Mouse (Mus musculus) embryonic facial prominence, embryonic 13.5 days (tissue): ENCODE measurements around the gene Vac14. TPM values are rescaled to one million over a fixed set of nuclear protein-coding genes. Genes with fewer than 3 reads are reported as not detected.

Experiments used
- ATAC-seq: fragments of 200-750 bp; cut with Nextera tagmentation; 2 replicates; pipeline ENCODE4 v1.8.0; 2017; ENCODE audit warnings: low read depth; ENCODE audit not compliant: insufficient number of reproducible peaks, insufficient read depth, low FRiP score, low TSS enrichment
- H3K27ac ChIP-seq: fragments of 300-500 bp; sonication (generic); 2 replicates; pipeline ENCODE4 v1.5.1; 2015; ENCODE audit warnings: moderate library complexity, mild to moderate bottlenecking, inconsistent platforms
- H3K27me3 ChIP-seq: fragments of 300-500 bp; sonication (generic); 2 replicates; pipeline ENCODE4 v1.6.1; 2015; ENCODE audit warnings: mild to moderate bottlenecking, inconsistent platforms
- H3K36me3 ChIP-seq: fragments of 300-500 bp; sonication (generic); 2 replicates; pipeline ENCODE4 v1.6.1; 2015; ENCODE audit warnings: mild to moderate bottlenecking, inconsistent platforms
- H3K4me1 ChIP-seq: fragments of 300-500 bp; sonication (generic); 2 replicates; pipeline ENCODE4 v1.6.1; 2015; ENCODE audit warnings: inconsistent platforms
- H3K4me2 ChIP-seq: fragments of 300-500 bp; sonication (generic); 2 replicates; pipeline ENCODE4 v1.6.1; 2015; ENCODE audit warnings: moderate library complexity, mild to moderate bottlenecking, inconsistent platforms
- H3K4me3 ChIP-seq: fragments of 300-500 bp; sonication (generic); 2 replicates; pipeline ENCODE4 v1.5.1; 2015; ENCODE audit warnings: mild to moderate bottlenecking, inconsistent platforms
- H3K9ac ChIP-seq: fragments of 300-500 bp; sonication (generic); 2 replicates; pipeline ENCODE4 v1.6.1; 2015; ENCODE audit warnings: mild to moderate bottlenecking, inconsistent platforms
- H3K9me3 ChIP-seq: fragments of 300-500 bp; sonication (generic); 2 replicates; pipeline ENCODE4 v1.6.1; 2016; ENCODE audit warnings: inconsistent platforms
- WGBS: fragments of 180-500 bp; shearing (Covaris S2); methylation state at CpG from one replicate; pipeline ENCODE4 v1.1.7; 2015; ENCODE audit warnings: mixed read lengths; 5-methylcytosine and 5-hydroxymethylcytosine counted together
- polyA plus RNA-seq: library from polyadenylated mRNA; unstranded; fragments of >200 nt; fragmentation: Nextera tagmentation; extraction: Ambion mirVana; gene quantifications from 2 replicates; pipeline ENCODE4 v1.2.1, GENCODE M21; 2015

Gene Vac14
- 15.1 and 19.8 TPM in 2 replicates for polyA plus RNA-seq

DNA sequence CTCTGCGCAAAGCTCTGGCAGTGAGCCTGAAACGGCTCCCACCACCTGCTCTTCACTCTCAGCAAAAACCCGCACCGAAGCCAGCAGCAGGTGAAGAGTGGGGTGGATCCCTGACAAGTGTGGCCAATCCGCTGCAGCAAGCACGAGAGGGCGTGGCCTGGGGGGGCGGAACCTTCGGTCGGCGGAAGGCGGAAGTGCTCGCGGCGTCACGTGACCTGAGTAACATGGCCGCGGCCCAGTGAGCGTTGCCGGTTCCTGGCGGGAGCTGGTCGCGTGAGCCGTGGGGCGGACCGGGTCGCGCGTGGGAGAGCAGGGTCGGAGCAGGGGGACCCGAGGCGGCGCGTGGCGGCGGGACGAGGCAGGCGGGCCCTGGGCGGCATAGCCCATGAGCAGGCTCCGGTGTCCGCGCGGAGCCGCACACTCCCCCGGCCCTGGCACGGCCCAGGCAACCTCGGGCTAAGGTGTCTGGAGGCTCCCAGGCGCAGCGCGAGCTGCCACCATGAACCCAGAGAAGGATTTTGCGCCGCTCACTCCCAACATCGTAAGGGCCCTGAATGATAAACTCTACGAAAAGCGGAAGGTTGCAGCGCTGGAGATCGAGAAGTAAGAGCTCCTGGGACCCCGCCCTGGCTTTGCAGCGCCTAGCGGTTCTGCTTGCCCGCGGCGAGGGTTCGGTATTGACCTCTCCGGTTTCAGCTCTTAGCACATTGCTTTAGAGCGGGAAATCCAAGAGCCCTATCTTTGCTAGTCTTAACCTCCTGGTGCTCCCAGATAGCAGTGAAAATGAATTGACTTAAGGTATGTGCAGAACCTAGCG, at the start of gene Vac14:
Vac14 (plus strand) TSS at position 195 of the 817 bp plus-strand sequence.
- Histone ChIP-seq H3K27me3 (no peaks in the 10 kb centered on the region), H3K4me1 (peaks cover 21% of the 10 kb centered on the region), H3K9ac (peak within 1 kb of the TSS; percentile 84), H3K27ac (no peak within 1 kb of the TSS), H3K4me2 (peak within 1 kb of the TSS; percentile 83), H3K9me3 (no peaks in the 10 kb centered on the region), H3K36me3 (no peaks in the 10 kb centered on the region), H3K4me3 (peak within 1 kb of the TSS; percentile 94)
- peak; percentile 92 for ATAC-seq
- under 1% methylated on average over 67 of the region's 67 CpGs for WGBS

GRCm38 (mm10) chr8:110592641-110593040, 25.7 kb upstream of the Vac14 start:
- Histone ChIP-seq H3K9me3 (no peaks in the 10 kb centered on the region), H3K27ac (no peak overlapping the region), H3K4me2 (no peak overlapping the region), H3K4me1 (no peaks in the 10 kb centered on the region), H3K9ac (no peak overlapping the region), H3K36me3 (no peaks in the 10 kb centered on the region), H3K27me3 (no peaks in the 10 kb centered on the region; the same call in 1 of the 2 replicates), H3K4me3 (no peak overlapping the region)
- 86% methylated on average over 9 of the region's 9 CpGs for WGBS
- no peak for ATAC-seq

GRCm38 (mm10) chr8:110594164-110594563, 24.2 kb upstream of the Vac14 start:
- no peak for ATAC-seq

DNA sequence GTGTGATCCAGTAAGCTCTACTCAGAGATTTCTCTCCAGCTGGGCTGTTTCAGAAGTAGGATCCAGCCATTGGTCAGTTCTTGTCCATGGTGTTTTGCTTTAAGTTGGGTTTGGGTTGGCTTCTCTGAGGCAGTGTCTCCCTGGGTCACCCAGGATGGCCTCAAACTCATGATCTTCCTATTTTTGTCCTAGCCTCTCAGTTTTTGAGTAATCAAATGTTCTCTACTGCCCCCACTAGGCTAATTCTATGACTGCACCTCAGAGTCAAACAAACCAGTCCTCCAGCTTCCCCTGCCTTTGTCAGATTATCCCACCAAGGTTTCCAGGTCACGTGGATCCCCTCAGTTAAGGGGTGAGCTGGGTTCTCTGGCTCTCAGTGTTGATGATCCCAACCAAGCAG, 13.8 kb upstream of the Vac14 start:
- Histone ChIP-seq H3K4me3 (no peak overlapping the region), H3K36me3 (no peaks in the 10 kb centered on the region), H3K9me3 (no peaks in the 10 kb centered on the region), H3K27me3 (no peaks in the 10 kb centered on the region), H3K9ac (no peak overlapping the region), H3K4me1 (no peaks in the 10 kb centered on the region), H3K27ac (no peak overlapping the region), H3K4me2 (no peak overlapping the region)
- whole genome bisulfite sequencing: 6% methylated on average over 1 of the region's 1 CpGs
- ATAC-seq: no peak

More at GRCm38 (mm10) chr8:110594164-110594563, 24.2 kb upstream of the Vac14 start:
- no peak overlapping the region for H3K9ac ChIP-seq
- H3K9me3 ChIP-seq: no peaks in the 10 kb centered on the region
- no peaks in the 10 kb centered on the region; the same call in 1 of the 2 replicates for H3K27me3 ChIP-seq
- no peaks in the 10 kb centered on the region for H3K36me3 ChIP-seq
- H3K27ac ChIP-seq: no peak overlapping the region
- no peak overlapping the region for H3K4me2 ChIP-seq
- no peaks in the 10 kb centered on the region for H3K4me1 ChIP-seq
- H3K4me3 ChIP-seq: no peak overlapping the region
- WGBS: 69% methylated on average over 6 of the region's 6 CpGs

DNA sequence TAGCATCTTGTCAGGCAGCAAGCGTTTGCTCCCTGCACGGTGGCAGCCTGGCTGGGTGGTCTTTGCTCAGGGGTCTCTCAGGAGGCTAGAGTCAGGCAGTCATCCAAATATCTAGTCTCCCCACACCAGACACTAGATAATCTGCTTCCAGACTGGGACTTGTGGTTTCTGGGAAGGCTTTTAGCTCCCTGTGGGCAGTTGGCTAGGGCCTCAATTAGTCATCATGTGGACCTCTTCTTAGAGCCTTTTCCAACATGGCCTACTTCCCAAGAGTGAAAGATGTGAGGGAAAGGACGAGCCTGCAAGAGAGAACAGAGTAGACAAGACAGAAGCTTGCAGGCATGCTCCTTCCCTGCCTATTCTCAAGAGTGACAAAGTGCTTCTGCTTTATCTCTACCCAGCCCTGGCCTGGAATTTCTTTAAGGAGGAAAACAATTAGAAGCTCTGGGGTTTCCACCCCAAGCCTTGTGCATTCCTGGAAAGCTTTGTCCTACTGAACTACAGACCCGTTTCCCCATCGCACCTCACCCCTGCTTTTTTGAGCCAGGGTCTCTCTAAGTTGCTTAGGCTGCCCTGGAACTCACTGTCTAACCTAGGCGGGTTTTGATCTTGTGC, 12.9 kb upstream of the Vac14 start:
- Histone ChIP-seq H3K36me3 (no peaks in the 10 kb centered on the region), H3K27me3 (no peaks in the 10 kb centered on the region), H3K9ac (no peak overlapping the region), H3K4me2 (no peak overlapping the region), H3K4me1 (no peaks in the 10 kb centered on the region), H3K9me3 (no peaks in the 10 kb centered on the region), H3K27ac (no peak overlapping the region), H3K4me3 (no peak overlapping the region)
- ATAC-seq: no peak
- 64% methylated on average over 6 of the region's 6 CpGs for WGBS

DNA sequence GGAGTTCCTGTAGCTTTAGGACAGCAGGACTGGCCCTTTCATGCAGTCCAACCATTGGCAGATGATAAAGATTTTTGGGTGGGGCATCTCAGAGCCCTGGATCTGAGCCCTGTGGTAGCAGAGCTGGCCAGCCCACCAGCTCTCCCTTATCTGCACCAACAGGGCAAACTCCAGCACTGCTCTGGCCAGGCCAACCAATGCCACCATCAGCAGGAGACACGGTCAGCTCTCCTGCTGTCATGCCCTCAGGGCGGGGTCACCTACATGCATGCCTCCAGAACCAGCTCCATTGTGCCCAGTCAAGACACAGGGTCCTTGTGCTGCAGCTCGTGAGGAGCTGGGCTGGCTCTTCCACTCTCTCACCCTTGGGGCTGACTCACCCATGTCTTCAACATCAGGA, 2.7 kb upstream of the Vac14 start:
- WGBS: 58% methylated on average over 3 of the region's 3 CpGs
- H3K9ac ChIP-seq: no peak overlapping the region
- peaks cover 21% of the 10 kb centered on the region for H3K4me1 ChIP-seq
- no peak overlapping the region for H3K4me3 ChIP-seq
- no peaks in the 10 kb centered on the region for H3K36me3 ChIP-seq
- no peak for ATAC-seq
- no peaks in the 10 kb centered on the region for H3K27me3 ChIP-seq
- H3K4me2 ChIP-seq: no peak overlapping the region
- no peak overlapping the region for H3K27ac ChIP-seq
- no peaks in the 10 kb centered on the region for H3K9me3 ChIP-seq

DNA sequence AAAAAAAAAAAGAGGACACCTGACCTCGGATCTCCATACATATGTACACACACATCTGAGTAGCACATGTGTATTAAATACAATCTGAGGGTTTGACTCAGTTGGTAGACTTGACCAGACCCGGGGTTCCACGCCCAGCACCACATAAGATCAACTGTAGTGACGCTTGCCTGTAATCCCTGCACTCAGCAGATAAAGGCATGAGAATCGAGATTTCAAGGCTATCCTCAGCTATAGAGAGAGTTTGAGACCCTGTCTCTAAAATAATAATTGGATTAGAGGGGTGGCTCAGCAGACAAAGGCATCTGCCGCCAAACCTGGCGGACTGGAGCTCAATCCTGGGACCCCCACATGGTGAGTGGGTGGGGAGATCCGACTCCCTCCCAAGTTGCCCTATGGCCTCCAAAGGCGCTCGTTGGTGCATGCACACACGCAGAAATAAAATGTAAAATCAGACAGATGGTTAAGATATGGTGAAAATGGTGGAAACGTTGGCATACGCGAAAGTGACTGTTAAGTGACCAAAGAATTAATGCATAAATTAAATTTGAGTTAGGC, 505 bp upstream of the Vac14 start:
- 23% methylated on average over 14 of the region's 14 CpGs for WGBS
- Histone ChIP-seq H3K27me3 (no peaks in the 10 kb centered on the region), H3K4me3 (peak overlapping the region; percentile 94), H3K4me1 (peaks cover 21% of the 10 kb centered on the region), H3K36me3 (no peaks in the 10 kb centered on the region), H3K27ac (no peak overlapping the region), H3K9me3 (no peaks in the 10 kb centered on the region), H3K4me2 (peak overlapping the region; percentile 83), H3K9ac (peak overlapping the region; percentile 84; the same call in 1 of the 2 replicates)
- no peak for ATAC-seq

- Histone ChIP-seq H3K4me1 (peaks cover 21% of the 10 kb centered on the region), H3K36me3 (no peaks in the 10 kb centered on the region), H3K9me3 (no peaks in the 10 kb centered on the region), H3K27me3 (no peaks in the 10 kb centered on the region), H3K27ac (no peak overlapping the region), H3K4me2 (peak overlapping the region; percentile 83), H3K4me3 (peak overlapping the region; percentile 94), H3K9ac (peak overlapping the region; percentile 84)
- no peak for ATAC-seq
- WGBS: 25% methylated on average over 8 of the region's 8 CpGs
These were observed 806 bp downstream of the Vac14 start for GRCm38 (mm10) chr8:110619208-110619574.

- peaks cover 21% of the 10 kb centered on the region for H3K4me1 ChIP-seq
- H3K9ac ChIP-seq: no peak overlapping the region
- H3K4me2 ChIP-seq: peak overlapping the region; percentile 83
- WGBS: 94% methylated on average over 5 of the region's 5 CpGs
- ATAC-seq: no peak
- no peaks in the 10 kb centered on the region for H3K36me3 ChIP-seq
- no peak overlapping the region for H3K27ac ChIP-seq
- H3K4me3 ChIP-seq: peak overlapping the region; percentile 94; the same call in 1 of the 2 replicates
- H3K27me3 ChIP-seq: no peaks in the 10 kb centered on the region
- no peaks in the 10 kb centered on the region for H3K9me3 ChIP-seq
These were observed 1.5 kb downstream of the Vac14 start for GRCm38 (mm10) chr8:110619919-110620318.

GRCm38 (mm10) chr8:110626431-110626830, 8.0 kb downstream of the Vac14 start:
- no peaks in the 10 kb centered on the region for H3K36me3 ChIP-seq

DNA sequence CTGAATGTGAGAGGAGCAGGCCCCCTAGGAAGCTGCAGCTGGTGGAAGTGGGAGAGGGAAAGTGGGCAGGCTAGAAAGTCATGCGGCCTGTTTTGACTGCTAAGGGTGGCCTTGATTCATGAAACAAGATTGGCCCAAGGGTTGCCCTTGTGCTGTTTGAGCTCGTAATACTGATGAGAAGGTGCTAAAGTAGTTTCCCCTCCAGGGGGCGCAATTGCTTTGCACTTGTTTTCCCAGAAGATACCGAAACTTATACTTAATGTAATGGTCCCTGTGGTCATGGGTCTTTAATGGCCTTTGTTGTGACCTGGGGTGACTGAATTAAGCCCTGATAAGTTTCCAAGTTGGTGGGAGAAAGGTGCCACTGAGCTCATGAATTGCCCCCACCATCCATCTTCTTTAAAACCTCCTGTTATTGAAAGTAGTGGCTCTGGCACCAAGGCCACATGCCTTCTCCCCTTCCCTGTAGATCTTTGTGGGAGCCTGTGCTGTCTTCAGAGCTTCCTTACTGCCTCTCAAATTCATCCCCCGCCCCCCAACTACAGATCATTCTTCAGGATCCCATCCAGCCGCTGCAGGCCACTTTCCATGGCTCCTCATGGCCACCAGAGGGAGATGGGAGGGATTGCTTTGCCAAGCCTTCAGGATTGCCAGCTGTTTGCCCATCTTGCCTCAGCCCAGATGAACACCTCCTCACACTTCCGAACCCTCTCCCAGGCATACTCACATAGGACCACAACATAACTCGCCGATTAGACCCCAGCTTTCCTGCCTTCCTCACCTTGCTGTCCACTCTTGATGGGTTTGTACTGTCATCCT, 11.1 kb downstream of the Vac14 start:
- Histone ChIP-seq H3K36me3 (peaks cover 25% of the 10 kb centered on the region), H3K27ac (peak overlapping the region; percentile 60; the same call in 1 of the 2 replicates), H3K4me3 (no peak overlapping the region), H3K9ac (no peak overlapping the region), H3K4me2 (no peak overlapping the region), H3K4me1 (peaks cover 21% of the 10 kb centered on the region), H3K27me3 (no peaks in the 10 kb centered on the region), H3K9me3 (no peaks in the 10 kb centered on the region)
- ATAC-seq: no peak
- 65% methylated on average over 9 of the region's 9 CpGs for WGBS

More at GRCm38 (mm10) chr8:110626431-110626830, 8.0 kb downstream of the Vac14 start:
- WGBS: 61% methylated on average over 4 of the region's 4 CpGs
- Histone ChIP-seq H3K4me1 (peaks cover 18% of the 10 kb centered on the region), H3K27me3 (no peaks in the 10 kb centered on the region), H3K9ac (no peak overlapping the region), H3K27ac (no peak overlapping the region), H3K4me3 (no peak overlapping the region), H3K9me3 (no peaks in the 10 kb centered on the region), H3K4me2 (no peak overlapping the region)
- no peak for ATAC-seq
